Mouse (Mus musculus) brain, adult 2 months (tissue): ENCODE measurements around the gene 7420426K07Rik.

ENCODE experiments used
- DNase-seq: peaks from one replicate; pipeline ENCODE4 v3.0.0; 2011; ENCODE audit warnings: low read depth, low spot score

7420426K07Rik gene

DNA sequence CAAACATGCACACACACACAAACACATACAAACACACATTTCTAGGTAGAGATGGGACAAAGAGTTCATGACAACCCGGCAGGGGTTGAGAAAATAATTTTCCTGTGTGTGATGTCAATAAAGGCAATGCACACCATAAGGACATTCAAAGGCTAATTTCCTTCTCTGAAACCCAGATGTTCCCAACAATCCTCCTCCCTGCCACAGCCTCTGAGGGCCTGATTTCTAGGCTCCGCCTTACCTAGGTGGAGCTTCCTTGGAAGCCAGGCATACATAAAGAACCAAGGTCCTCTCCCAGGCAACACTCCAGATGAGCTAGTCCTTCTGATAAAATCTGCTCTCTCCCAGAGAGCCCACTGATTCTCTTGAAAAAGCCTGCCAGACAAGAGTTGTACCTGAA lies at the start of gene 7420426K07Rik:
7420426K07Rik (plus strand) TSS at position 301 of the 400 bp plus-strand sequence.
- DNase-seq, result no peak

DNA sequence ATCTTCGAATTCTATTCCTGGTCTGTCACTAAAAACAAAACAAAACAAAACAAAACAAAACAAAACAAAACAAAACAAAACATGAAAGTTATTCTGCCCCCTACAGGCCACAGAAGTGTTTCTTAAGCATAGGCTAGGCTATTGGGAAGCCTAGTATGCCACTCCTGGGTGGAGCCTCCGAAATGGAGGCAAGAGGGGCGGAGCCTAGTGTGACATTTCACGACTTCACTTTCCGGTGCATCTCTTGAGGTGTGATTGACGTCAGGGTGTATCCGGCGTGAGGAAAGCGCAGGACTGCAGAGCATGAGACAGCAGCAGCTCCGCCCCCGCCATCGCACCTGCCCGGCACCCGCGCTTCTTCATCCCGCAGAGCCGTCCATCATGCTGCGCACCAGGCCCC lies 46.7 kb upstream of the 7420426K07Rik start, which contains the start of gene Prr23a2:
Prr23a2 (plus strand) TSS at position 285 of the 400 bp plus-strand sequence.
- no peak for DNase-seq

DNA sequence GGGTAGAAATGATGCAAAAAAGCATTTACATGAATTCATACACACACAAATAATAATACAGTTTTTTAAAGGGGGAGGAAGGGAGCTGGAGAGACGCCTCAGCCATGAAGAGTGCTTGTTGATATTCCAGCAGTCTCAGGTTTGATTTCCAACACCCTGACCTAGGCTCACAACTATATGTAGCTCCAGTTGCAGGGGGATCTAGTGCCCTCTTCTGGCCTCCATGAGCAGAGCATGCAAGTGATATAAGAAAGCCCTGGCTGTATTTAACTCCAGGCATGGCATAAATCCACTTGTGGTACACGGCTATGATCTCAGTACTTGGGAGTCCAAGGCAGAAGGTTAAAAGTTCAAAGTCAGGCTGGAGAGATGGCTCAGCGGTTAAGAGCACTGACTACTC lies 39.5 kb upstream of the 7420426K07Rik start:
- peak; percentile 7 for DNase-seq

DNA sequence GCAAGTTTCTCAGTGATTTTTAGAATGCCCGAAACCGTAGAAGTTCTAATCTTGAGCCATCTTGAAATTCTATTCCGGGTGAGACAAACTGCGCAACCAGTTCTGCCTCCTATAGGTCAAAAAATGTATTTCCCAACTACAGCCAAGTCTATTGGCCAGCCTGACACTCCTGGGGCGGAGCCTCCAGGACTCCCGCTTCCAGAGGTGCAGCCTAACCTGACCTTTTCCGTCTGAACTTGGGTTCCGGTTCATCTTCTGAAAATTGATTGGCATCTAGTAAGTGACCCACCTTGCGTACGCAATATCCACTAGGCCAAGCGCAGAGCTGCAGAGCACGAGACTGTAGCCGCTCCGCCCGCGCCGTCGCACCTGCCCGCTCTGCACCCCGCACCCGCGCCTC lies 38.3 kb upstream of the 7420426K07Rik start, which contains the start of gene Prr23a3:
Prr23a3 (plus strand) TSS at position 197 of the 400 bp plus-strand sequence.
- DNase-seq, result no peak

DNA sequence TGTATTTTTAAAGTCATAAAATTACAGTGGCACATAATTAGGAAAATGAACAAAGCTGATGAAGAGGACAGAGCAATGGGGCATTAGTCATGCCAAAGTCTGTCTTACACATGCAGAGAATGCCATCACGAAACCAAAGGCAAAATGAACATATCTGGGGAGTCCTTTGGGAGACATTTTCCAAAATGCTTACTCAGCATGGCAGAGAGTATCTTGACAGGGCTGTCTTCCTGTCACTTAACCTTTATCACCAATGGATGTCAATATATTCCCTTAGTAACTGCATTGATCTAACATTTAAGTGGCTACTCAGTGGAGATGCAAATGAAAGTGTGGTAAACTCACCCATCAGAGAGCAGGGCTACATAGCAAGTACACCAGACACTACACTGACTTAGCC lies 1.4 kb upstream of the 7420426K07Rik start:
- no peak for DNase-seq

DNA sequence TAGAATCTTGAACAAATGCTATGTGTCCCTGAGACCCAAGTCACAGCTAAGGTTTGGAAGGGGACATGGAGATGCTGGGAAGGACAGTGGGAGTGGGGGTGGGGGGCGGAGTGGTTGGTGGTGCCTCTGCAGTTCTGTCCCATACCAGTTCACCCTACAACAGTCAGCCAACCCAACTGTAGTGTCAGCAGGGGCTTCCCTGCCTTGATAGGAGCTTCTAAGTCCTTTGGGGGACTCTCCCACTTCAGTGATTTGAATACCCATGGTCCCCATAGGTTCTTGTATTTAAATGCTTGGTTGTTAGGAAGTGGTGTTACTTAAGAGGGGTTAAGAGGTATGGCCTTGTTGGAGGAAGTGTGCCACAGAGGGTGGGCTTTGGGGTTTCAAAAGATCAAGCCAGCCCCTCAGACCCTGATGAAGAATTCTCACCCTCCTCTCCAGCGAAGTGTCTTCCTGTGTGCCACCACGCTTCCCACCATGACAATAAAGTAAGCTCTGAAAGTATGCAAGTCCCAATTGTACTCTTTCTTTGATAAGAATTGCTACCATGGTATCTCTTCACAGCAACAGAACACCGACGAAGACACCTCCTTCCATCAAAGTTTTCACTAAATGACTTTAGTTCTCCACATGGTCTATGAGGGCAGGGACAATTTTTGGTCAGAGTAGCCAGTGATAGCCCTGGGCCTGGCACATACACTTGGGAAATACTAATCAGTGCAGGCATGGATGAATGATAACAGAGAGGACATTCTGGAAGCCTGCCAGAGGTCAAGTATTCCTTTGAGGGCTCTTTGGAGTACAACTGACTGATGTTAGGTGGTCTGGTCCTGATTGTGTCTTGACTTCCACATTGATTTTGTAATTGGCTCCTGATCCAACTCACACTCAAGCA lies 18.0 kb downstream of the 7420426K07Rik start:
- DNase-seq, result no peak

DNA sequence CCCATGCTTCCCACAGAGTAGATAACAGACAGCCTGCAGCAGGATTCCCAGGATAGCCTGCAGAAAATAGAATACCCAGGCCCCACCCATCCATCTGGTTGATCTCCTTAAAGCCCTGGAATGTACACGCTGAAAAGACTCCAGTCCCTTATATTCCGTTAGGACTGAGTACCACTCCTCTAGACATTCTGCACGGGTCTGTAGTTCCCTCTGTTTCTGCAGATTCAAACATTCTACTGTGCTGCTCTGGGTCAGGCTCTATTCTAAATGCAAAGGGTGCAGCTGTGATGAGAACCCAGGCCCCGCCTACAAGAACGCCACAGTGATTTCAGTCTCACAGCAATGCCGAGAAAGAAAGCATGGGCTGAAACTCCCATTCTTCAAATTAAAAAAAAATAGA lies 20.2 kb downstream of the 7420426K07Rik start:
- peak; percentile 26 for DNase-seq

DNA sequence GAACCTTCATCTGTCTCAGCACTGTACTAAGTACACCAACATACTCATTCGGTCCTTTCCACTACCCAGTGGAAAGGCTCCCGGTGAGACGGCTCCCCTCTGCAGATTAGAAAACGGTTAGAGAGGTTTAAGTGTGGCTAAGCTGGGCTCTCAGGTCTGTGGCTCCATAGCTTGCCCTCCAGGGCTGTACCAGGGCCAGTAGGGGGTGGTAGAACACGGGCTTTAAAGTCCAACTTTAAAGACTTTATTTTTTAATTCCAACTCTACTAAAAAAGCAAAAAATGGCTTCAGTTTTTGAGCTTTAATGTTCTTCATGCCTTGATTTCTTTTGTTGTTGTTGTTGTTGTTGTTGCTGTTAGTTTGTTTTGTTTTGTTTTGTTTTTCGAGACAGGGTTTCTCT lies 21.3 kb downstream of the 7420426K07Rik start:
- DNase-seq, result no peak

DNA sequence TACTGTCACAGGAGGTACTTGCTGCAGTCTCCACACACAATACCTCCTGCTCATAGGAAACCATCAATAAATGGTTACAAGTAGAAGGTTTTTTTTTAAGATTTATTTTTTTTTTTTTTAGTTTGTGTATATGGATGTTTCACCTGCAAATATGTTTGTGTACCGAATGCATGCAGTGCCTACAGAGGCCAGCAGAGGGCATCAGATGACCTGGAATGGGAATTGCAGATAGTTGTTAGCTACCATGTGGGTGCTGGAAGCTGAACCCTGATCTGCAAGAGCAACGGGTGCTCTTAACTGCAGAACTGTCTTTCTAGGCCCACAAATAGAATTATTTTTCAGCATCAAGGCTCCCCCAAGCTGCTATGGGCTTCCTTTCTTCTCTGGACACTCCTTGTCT lies 26.6 kb downstream of the 7420426K07Rik start:
- DNase-seq, result no peak

DNA sequence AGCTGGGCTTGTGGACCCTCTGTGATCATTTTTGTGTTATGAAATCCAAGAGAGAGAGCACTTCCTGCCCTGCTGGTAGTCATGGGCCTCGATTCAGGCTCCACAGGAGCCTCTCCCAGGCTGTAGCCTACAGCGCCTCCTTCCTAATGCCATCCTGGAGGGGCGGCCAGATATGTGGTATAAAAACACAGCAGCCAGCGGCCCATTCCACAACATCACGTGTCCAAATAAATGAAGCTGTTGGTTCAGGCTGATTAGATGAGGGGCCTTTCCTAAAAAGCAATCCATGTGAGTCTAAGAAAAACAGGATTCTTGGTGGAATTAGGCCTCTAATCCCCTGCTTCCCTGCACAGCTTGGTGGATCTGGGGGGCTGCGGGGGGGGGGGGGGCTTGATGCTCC lies 30.0 kb downstream of the 7420426K07Rik start:
- no peak for DNase-seq

DNA sequence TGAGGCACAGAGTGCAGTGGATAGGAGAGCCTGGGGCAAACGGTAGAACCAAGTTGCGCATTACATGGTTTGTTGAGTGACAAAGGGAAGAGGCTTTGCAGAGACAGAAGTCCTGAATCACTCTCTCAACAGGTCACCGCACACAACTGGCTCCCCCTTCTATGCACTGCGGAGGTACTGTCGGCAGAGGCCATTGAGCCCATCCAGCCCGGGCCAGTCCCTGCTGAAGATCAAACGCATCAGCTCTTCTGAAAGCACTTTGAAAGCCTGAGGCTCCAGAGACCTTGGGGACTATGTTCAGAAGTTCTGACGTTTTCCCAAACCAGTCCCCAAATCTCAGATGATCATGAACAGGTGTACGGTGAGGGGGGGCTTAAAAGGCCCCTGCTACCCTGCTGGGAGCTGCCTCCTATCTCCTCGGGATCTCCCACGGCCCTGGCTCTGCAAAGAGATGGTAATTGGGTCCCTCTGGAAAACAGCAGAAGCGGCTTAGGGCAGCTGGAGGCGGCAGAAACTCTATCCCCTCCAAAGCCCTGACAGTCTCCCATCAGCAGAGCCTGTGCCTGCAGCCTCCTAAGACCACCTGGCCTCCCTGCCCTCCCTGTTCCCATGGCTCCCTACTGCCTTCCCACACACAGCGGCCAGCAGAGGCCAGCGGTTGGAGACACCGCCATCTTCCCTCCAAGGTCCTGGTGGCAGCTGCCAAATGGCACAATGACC lies 32.4 kb downstream of the 7420426K07Rik start:
- no peak for DNase-seq

DNA sequence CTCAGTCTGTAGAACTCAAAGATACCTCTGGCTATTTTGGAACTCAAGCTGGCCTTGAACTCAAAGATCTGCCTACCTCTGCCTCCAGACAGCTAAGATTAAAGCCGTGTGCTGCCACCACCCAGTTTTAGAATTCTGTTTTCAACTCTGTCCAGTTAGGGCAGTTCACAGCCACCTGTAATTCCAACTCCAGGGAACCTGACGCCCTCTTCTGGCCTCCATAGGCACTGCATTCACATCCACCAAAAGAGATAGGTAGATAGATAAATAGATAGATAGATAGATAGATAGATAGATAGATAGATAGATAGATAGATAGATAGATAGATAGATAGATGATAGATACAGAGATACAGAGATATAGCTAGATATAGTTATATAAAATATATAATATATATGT lies 36.4 kb downstream of the 7420426K07Rik start:
- DNase-seq, result no peak

DNA sequence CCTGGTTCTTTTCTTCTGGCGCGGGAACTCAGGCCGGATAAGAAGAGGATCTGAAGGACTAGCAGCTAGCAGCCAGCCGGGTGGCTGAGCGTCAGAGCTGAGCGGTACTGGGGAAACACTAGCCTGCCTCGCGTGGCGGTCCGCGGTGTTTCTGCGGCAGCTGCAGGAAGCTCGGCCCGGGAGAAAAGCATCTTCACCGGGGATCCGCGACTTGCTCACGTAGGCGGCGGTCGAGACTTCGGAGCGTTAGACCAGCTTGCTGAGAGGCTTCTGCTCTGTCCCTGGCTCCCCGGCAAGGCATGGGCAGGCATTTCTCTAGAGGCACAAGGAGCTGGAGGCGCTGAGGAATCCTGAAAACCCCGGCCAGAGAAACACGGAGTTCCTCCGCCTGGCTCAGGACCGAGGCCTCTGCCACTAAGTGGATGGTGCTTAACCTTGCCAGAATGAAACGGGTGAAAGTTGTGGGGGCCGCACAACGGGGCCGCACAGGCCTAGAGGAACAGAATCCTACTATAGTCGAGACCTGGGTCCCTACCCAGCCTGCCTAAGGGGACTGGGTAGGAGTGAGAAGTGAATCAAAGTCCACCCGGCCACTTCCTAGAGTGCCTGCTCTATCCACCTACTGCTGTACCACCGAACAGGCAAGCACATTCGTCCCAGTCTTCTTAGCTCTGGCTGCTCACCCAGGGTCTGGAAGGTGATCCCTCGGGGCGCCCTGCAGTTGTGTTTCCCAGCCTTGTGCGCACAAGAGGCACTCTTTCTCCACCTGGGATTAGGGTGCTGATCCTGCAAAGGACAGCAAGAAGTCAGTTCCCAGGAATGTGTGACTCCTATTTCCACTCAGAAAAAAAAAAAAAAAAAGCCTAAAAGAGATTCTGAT lies 49.5 kb downstream of the 7420426K07Rik start:
- DNase-seq, result peak; percentile 49

DNA sequence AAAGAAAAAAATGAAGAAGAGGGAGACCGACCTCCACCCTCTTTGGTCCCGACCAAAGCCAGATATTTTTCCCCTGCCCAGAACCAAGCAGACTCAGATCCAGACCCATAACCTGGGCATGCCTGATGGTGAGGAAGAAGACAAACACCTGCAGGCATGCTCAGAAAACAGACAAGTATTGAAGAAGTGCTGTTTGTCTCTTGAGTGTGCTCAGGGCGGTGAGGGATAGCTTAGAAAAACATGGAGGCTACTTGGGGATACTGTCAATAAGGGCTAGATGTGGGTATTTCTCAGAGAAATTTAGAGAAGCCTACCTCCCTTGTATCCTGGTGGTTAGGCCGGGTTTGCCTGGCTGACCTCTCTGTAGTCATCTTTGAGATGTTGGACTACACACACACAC lies 50.4 kb downstream of the 7420426K07Rik start:
- no peak for DNase-seq

DNA sequence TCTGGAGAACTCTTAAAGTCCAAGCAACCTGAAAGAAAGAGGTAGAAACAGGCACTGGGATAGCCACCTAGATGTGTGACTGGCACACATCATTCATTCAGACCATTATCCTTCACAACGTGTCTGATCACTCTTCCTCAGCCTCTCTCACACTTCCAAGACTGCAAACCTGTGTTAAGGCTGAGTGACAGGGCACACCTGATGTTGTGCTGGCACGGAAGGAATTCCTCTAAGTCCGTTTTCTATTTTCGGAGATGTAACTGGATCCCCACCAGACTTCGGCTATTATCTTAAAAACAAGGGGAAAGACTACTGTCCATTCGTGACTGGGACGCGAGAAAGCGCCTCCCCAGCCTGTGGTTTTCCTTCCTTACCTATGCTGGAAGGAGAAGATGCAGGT lies 50.9 kb downstream of the 7420426K07Rik start:
- DNase-seq, result no peak
